Mouse (Mus musculus) Patski (cell line): ENCODE data around the gene Mmp24. TPM values are rescaled to one million over a fixed set of nuclear protein-coding genes. Genes with fewer than 3 reads are reported as not detected.

Experiments used
- ATAC-seq: fragments of 100-300 bp; one replicate; pipeline ENCODE4 v1.8.0; 2021
- CTCF ChIA-PET: fragments of 350-600 bp; sonication (Branson Sonifier 250); formaldehyde crosslinking; loops from one replicate; lab custom pipeline; 2022; ENCODE audit warnings: inconsistent platforms; lab: Charles Lee
- POLR2A ChIA-PET: fragments of 350-600 bp; sonication (Branson Sonifier 250); formaldehyde crosslinking; loops from one replicate; lab custom pipeline; 2022; ENCODE audit warnings: antibody characterized with exemption, inconsistent platforms; lab: Charles Lee
- DNase-seq: peaks from one replicate; pipeline ENCODE4 v3.0.0-alpha.2; 2011; ENCODE audit warnings: low read depth, low spot score
- H3K27me3 ChIP-seq: fragments of 371-371 bp; one replicate; pipeline ENCODE4 v1.5.1; 2021
- CTCF ChIP-seq: fragments of 100-300 bp; IDR thresholded peaks from one replicate; pipeline ENCODE4 v1.5.1; 2021
- in situ Hi-C: fragments of 300-500 bp; cut with MboI; formaldehyde crosslinking; loops from 3 replicates; pipeline ENCODE4 v1.11.1; 2018; ENCODE audit warnings: low pct_unique_long_range_greater_than_20kb, mixed read lengths
- polyA plus RNA-seq: library from polyadenylated mRNA; unstranded; gene quantifications from one replicate; pipeline ENCODE4 v1.2.3, GENCODE M21; 2021

Mmp24 gene
- polyA plus RNA-seq, 1 experiment from 2014 or later = 0.05 TPM

DNA sequence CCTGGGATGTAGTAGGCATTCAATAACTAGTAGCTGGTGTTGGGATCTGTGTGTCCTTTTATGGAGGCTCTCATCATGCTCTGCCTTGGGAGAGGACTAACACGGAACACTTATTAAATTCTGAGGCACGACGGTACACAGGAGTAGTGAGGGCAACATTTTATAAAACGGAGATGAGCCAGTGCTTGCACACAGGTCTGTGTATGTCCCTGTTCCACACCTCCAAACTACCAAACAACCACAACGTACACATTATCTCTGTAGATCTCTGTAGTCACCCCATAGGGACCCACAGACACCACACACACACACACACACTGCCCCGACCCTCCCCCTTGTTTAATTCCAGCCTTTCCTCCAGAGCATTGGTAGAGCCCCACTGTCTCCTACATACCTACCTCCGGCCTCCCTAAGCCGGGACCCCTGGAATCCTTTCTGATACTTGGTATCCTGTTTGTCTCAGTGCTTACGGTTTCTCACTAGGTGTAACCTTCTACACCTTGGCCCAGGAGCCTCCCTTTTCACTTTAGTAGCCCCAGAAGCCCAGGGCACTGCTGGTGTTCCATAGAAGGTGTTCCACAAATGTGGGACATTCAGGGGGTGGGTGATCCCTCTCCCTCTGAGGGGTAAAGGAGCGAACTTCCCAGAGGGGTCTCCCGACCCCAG lies 748 bp upstream of the Mmp24 start:
- no peak for TF ChIP-seq CTCF
- peaks cover 48% of the 10 kb centered on the region for H3K27me3 ChIP-seq
- in situ Hi-C loops = loop anchor here (5.0 kb wide), 1 partner anchor 38 kb away; no protein-coding TSS in a partner anchor
- DNase-seq (no peak), ATAC-seq (no peak)
- POLR2A ChIA-PET = no interaction called here
- CTCF ChIA-PET = interaction anchor here (1.2 kb wide), 1 partner anchor 16 kb away, joined by 3 read pairs; no protein-coding TSS in a partner anchor

DNA sequence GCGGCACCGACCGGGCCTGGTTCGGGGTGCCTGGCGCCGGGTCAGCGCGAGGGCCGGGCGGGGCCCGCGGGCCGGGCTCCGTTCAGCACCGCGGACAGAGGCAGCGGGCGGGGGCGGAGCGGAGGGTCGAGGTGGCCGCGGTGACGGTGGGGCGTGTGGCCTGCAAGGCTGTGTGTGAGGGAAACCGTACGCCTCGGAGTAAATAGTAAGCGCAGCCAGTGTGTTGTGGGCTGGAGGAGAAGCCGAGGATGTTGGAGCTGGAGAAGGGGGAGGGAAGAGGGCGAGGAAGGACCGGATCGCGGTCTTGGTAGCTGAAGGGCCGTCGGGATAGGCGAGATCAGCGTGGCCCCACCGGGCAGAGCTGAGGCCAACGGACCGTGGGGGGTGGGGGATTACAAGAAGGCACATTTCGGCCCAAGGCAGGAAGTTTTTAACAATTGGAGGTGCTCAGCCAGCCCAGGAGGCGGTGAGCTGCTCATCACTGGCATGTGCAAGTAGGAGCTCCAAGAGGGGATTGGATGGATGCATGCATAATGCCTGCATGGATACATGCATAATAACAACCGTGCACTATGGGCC lies 632 bp downstream of the Mmp24 start:
- no peak for TF ChIP-seq CTCF
- peaks cover 46% of the 10 kb centered on the region for H3K27me3 ChIP-seq
- no peak for DNase-seq
- ChIA-PET POLR2A (no interaction called here), CTCF (interaction anchor here (1.5 kb wide), 1 partner anchor 11 kb away, joined by 4 read pairs; no protein-coding TSS in a partner anchor)
- in situ Hi-C loops = no loop called here
- ATAC-seq = peak; percentile 57

DNA sequence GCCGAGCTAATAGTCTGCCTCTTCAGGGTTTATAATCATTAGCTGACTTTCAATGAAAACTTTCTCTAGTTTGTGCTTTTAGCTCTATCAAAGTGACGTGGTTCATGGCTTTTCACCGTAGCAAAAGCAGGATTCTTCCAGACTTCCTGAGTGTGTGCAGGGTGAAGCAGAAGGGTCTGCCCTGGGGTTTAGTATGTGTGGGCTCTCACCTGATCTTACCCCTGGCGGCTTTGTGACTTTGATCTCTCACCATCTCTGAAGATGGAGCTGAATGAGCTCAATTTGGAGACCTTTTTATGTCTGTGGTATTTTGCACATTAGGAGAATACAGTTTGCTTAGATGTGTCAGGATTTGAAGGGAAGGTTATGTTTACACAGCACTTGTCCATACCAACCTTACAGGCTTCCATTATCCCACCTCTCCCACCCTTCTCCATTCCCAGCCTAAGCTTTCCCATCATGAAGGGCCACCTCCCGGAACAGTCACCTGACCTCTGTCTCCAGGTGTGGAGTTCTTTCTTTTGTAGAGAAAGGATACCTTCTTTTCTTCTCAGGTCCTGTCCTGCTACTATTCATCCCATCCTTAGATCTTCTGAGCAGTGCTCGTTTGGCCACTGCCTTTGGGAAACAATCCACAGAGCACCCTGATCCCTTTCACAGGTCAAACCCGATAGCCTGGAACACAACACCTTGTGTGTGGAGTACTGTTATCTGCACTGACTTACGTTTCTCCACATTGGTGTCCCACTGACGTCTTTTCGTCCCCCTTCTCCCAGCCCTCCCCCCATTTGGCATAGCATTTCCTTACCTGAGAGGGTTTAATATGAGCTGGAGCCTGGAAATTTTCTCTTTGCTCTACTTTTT lies 1.9 kb downstream of the Mmp24 start:
- H3K27me3 ChIP-seq = peaks cover 46% of the 10 kb centered on the region
- ATAC-seq = no peak
- in situ Hi-C loops = no loop called here
- no peak for TF ChIP-seq CTCF
- DNase-seq = no peak
- ChIA-PET CTCF (interaction anchor here (1.0 to 1.5 kb wide), 2 partner anchors 9 to 12 kb away, joined by 3 to 4 read pairs; no protein-coding TSS in a partner anchor), POLR2A (no interaction called here)

DNA sequence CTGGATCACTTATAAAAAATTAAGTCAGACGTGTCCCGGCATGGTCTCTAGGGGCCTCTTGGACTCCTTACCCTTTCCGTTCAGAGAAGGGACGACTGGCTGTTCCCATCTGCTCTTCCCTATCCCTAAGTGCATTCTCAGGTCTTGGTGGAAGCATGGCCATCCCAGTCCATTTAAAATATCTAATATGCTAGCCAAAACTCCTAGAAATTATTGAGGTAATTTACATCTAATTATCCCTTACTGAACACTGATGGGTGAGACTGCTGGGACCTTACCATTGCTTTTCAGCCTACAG lies 2.5 kb downstream of the Mmp24 start:
- no peak for DNase-seq
- in situ Hi-C loops = no loop called here
- no peak for TF ChIP-seq CTCF
- peaks cover 46% of the 10 kb centered on the region for H3K27me3 ChIP-seq
- POLR2A ChIA-PET = no interaction called here
- CTCF ChIA-PET = no interaction called here
- ATAC-seq = no peak

DNA sequence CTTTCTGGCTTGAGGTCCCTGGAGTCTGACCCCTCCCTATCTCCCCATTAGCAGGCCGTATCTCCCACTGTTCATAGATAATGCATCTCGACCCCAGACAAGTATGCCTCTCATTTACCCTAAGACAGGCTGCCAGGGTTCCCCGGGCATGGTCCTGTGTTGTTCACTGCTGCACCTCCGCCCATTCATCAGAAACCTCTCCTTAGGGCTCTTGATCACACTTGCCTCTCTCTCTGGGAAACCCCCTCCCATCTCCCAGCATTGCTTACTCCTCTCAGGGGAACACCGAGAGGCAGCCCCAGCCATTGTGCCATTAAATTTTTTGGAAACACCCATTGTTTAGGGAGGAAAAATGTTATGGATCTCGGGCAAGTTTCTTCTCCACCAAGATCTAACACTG lies 2.9 kb downstream of the Mmp24 start:
- ATAC-seq = no peak
- CTCF ChIA-PET = no interaction called here
- DNase-seq = no peak
- in situ Hi-C loops = no loop called here
- POLR2A ChIA-PET = no interaction called here
- no peak for TF ChIP-seq CTCF
- peaks cover 46% of the 10 kb centered on the region for H3K27me3 ChIP-seq

DNA sequence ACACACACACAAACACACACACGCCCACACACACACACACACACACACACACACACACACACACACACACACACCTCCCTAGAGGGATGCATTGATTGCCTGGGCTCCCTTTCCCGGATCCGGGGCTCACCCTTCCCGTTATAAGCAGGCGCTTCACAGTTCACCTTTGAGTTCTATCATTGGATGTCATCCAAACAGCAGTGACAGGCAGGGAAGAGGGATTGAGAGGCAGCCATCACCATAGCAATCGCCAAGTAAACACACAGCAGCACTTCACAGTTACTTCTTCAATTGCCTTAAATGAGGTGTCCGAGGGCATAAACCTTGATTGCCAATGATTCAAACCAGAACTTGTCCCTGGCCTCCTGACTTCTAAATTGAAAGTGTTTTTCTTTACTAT lies 3.9 kb downstream of the Mmp24 start:
- DNase-seq (no peak), ATAC-seq (no peak)
- in situ Hi-C loops = no loop called here
- ChIA-PET CTCF (no interaction called here), POLR2A (no interaction called here)
- peaks cover 37% of the 10 kb centered on the region for H3K27me3 ChIP-seq
- no peak for TF ChIP-seq CTCF

DNA sequence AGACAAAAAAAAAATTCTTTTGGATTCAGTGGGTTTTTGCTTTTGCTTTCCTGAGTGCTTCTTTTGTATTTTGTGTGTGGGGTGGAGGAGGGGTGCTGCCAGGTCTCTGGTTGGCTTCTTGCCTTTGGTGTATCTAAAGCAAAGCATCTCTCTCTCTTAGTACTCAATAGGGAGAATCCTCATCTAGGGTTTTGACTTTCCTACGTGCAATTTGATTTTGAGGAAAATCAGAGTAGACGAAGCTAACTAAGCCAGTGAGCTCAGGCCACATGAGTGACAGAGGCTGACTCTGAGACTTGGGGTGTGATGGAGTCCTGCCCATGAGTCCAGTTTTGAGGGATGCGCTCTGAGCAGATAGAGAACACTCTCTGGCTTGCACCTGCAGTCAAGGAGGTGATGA lies 4.4 kb downstream of the Mmp24 start:
- ChIA-PET POLR2A (no interaction called here), CTCF (no interaction called here)
- ATAC-seq (no peak), DNase-seq (no peak)
- in situ Hi-C loops = no loop called here
- TF ChIP-seq CTCF = no peak
- peaks cover 34% of the 10 kb centered on the region for H3K27me3 ChIP-seq

DNA sequence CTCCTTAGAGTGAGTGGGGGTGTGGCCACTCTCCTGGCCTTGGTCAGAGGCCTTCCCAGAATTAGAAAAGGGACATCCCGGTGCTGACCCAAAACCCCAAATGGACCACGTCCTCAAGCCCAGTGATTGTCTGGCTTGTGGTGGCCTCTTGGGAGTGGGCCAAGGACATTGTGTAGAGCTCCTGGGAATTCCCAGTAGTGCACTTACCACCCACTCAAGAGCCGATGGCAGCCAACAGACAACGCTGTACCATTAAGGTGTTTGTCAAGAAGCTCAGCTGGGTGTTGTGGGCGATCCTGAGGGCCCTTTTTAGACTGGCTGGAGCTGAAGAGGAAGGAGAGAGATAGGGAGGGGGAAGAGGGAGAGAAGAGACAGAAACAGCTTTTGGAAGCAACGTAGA lies 9.4 kb downstream of the Mmp24 start:
- peaks cover 8% of the 10 kb centered on the region for H3K27me3 ChIP-seq
- in situ Hi-C loops = no loop called here
- no peak for DNase-seq
- TF ChIP-seq CTCF = no peak
- CTCF ChIA-PET = interaction anchor here (1.3 kb wide), 1 partner anchor 13 kb away, joined by 3 read pairs; no protein-coding TSS in a partner anchor
- POLR2A ChIA-PET = no interaction called here
- ATAC-seq = no peak

DNA sequence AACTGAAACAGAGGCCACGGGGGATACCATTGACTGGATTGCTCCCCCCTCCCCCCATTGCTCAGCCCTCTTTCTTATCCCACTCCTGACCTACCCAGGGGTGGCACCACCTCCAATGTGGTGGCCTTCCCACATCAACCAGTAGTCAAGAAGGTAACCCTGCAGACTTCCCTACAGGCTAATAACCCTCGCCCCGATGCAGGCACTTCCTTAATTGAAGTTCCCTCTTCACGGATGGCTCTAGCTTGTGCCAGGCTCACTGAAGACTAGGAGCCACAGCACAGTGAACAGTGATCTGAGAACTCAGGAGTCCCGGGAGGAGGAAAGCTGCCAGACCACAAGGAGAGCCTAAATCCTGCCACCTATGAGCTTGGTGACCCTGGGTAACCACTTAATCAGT lies 11.8 kb downstream of the Mmp24 start:
- ChIA-PET POLR2A (no interaction called here), CTCF (no interaction called here)
- H3K27me3 ChIP-seq = peaks cover 19% of the 10 kb centered on the region
- in situ Hi-C loops = no loop called here
- DNase-seq = no peak
- no peak for ATAC-seq
- no peak for TF ChIP-seq CTCF

DNA sequence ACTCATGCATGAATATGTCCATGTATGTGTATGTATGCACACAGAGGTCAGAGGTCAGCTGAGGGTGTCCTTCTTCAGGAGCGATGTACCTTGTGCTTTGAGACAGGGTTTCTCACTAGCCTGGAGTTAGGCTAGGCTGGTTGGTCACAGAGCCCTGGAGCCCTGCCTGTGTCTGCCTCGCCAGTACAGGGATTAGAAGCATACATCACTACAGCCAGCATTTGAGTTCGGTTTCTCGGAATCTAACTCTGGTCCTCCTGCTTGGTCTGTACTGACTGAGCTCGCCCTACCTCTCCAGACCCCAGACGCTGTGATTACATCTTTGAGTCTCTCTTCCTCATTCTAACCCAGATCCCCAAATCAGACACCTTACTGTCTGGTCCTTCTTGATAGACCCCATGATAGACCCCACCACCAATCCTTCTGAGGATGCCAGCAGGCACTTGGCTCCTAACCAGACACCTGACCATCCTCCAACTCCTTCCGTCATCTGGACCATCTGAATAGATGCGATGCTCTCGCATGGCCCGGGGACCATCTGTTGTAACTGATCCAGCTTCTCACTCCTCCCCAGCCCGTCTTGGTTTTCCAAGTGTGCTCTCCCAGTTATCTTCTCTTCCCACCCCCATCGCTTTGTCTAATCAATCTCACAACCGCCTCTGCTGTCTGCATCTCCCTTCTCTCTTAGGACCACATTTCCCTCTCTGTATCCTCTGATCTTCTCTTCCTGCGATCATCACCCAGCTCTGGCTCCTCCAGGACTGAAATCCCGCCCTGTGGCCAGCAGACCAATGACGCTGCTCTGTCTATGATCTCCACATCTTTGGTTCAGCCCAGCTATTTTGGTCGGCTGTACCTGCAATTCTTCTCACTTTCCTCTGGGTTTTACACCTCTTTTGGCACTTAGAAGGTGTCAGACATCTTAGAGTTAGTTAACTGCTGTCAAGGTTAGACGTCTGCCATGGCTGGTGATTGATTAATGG lies 13.1 kb downstream of the Mmp24 start:
- in situ Hi-C loops = no loop called here
- ATAC-seq = no peak

More for the DNA sequence above, 13.1 kb downstream of the Mmp24 start:
- H3K27me3 ChIP-seq = peaks cover 19% of the 10 kb centered on the region
- CTCF ChIA-PET = no interaction called here
- DNase-seq = no peak
- POLR2A ChIA-PET = no interaction called here
- TF ChIP-seq CTCF = no peak
